Mouse (Mus musculus) CH12.LX (cell line): ENCODE data around the gene Gm20388.

ENCODE experiments used
- BHLHE40 ChIP-seq: IDR thresholded peaks from 2 replicates; pipeline ENCODE4 v1.6.1; 2011; ENCODE audit warnings: mild to moderate bottlenecking, low read depth, low read length, improper control_type of control experiment
- CTCF ChIP-seq, 2 experiments: IDR thresholded peaks in 1 of 2; conservative IDR thresholded peaks in 1 of 2; 2 replicates each; pipeline ENCODE4 v1.5.1; 2011 to 2012; ENCODE audit warnings: low read depth in 2 of 2, low read length in 2 of 2, improper control_type of control experiment in 1 of 2, inconsistent platforms in 1 of 2, mild to moderate bottlenecking in 1 of 2, moderate library complexity in 1 of 2
- ELF1 ChIP-seq: IDR thresholded peaks from 2 replicates; pipeline ENCODE4 v1.6.1; 2014; ENCODE audit warnings: low read depth, mild to moderate bottlenecking, inconsistent platforms, low read length, improper control_type of control experiment
- EP300 ChIP-seq: IDR thresholded peaks from 2 replicates; pipeline ENCODE4 v1.6.1; 2011; ENCODE audit warnings: low read length, improper control_type of control experiment
- ETS1 ChIP-seq: conservative IDR thresholded peaks from 2 replicates; pipeline ENCODE4 v1.6.1; 2012; ENCODE audit warnings: low read depth, mild to moderate bottlenecking, inconsistent platforms, low read length, improper control_type of control experiment, moderate library complexity
- MAX ChIP-seq: IDR thresholded peaks from 2 replicates; pipeline ENCODE4 v1.6.1; 2011; ENCODE audit warnings: low read length, improper control_type of control experiment
- POLR2A ChIP-seq: IDR thresholded peaks from 2 replicates; pipeline ENCODE4 v1.6.1; 2011; ENCODE audit warnings: low read depth, mild to moderate bottlenecking, improper control_type of control experiment, low read length
- ZKSCAN1 ChIP-seq: IDR thresholded peaks from 2 replicates; pipeline ENCODE4 v1.6.1; 2012; ENCODE audit warnings: low read depth, inconsistent platforms, low read length, improper control_type of control experiment, borderline replicate concordance

DNA sequence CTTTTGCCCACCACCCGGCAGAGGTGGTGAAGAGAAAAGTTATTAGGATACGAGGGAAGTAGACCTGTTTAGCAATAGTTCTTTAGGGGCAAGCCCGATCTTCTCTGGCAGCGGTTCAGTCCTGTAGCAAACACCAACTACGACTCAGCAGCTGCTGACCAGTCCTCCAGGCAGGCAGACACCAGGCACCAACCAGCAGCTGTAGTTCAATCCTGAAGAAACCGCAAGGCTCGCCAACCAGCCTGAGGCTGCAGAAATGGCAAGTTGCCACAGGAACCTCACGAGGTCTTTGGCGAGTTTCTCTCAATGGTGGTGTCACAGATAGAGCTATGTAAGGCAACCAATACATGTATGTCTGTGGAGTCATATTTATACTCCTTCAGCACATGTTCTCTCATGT is 3202.3 kb downstream of the Gm20388 start:
- TF ChIP-seq POLR2A (no peak), ELF1 (no peak), CTCF (conservative IDR thresholded peaks at IDR 0.05 in 1 of 2, IDR thresholded peaks at IDR 0.05 in 1 of 2; ENCODE audit: low read depth in 2 of 2, low read length in 2 of 2) (no peak), ETS1 (no peak), EP300 (no peak), BHLHE40 (no peak), ZKSCAN1 (no peak), MAX (no peak)
